Mouse (Mus musculus): ENCODE measurements around the gene H2al2a. TPM values are rescaled to one million over a fixed set of nuclear protein-coding genes. Genes with fewer than 3 reads are reported as not detected.

Gene H2al2a
- polyA plus RNA-seq (2012; ENCODE audit: insufficient read depth, insufficient read length, missing spikeins), result not detected in 2 replicates

- Histone ChIP-seq H3K4me1 (ENCODE audit: control insufficient read depth, insufficient read depth, insufficient read length, low read length) (no peaks in the 10 kb centered on the region), H3K27ac (replicated peaks; ENCODE audit: low read depth, low read length) (no peak within 1 kb of the TSS), H3K4me3 (ENCODE audit: insufficient read depth, low read depth, low read length) (no peak within 1 kb of the TSS)
Observed at GRCm38 (mm10) chr2:17996858-17997257, at the start of gene H2al2a. TSS of gene H2al2a (minus strand) at chr2:17996958.

- Histone ChIP-seq H3K27ac (replicated peaks; ENCODE audit: low read depth, low read length) (no peak overlapping the region), H3K4me1 (ENCODE audit: control insufficient read depth, insufficient read depth, insufficient read length, low read length) (peaks cover 9% of the 10 kb centered on the region; the same call in 1 of the 2 replicates), H3K4me3 (ENCODE audit: insufficient read depth, low read depth, low read length) (peak overlapping the region; percentile 97)
Observed at GRCm38 (mm10) chr2:18046186-18046585, 49.4 kb upstream of the H2al2a start.

- Histone ChIP-seq H3K4me3 (ENCODE audit: insufficient read depth, low read depth, low read length) (0 out of 2 replicates have a peak overlapping the region, but pooled peaks have one; percentile 97), H3K27ac (replicated peaks; ENCODE audit: low read depth, low read length) (no peak overlapping the region), H3K4me1 (ENCODE audit: control insufficient read depth, insufficient read depth, insufficient read length, low read length) (peaks cover 9% of the 10 kb centered on the region; the same call in 1 of the 2 replicates)
Observed at GRCm38 (mm10) chr2:18045781-18046181, 49.0 kb upstream of the H2al2a start.

GRCm38 (mm10) chr2:18045143-18045780 is 48.5 kb upstream of the H2al2a start:
- no peak overlapping the region for H3K27ac ChIP-seq (replicated peaks; ENCODE audit: low read depth, low read length)
- no peak overlapping the region for H3K4me3 ChIP-seq (ENCODE audit: insufficient read depth, low read depth, low read length)
- H3K4me1 ChIP-seq (ENCODE audit: control insufficient read depth, insufficient read depth, insufficient read length, low read length), result peaks cover 9% of the 10 kb centered on the region; the same call in 1 of the 2 replicates

GRCm38 (mm10) chr2:18041199-18041885 is 44.6 kb upstream of the H2al2a start:
- H3K4me1 ChIP-seq (ENCODE audit: control insufficient read depth, insufficient read depth, insufficient read length, low read length), result 0 out of 2 replicates have a peak, but pooled peaks cover 6% of the 10 kb centered on the region
- H3K4me3 ChIP-seq (ENCODE audit: insufficient read depth, low read depth, low read length), result no peak overlapping the region
- no peak overlapping the region for H3K27ac ChIP-seq (replicated peaks; ENCODE audit: low read depth, low read length)

GRCm38 (mm10) chr2:18040347-18041160 is 43.8 kb upstream of the H2al2a start:
- Histone ChIP-seq H3K27ac (replicated peaks; ENCODE audit: low read depth, low read length) (no peak overlapping the region), H3K4me3 (ENCODE audit: insufficient read depth, low read depth, low read length) (no peak overlapping the region), H3K4me1 (ENCODE audit: control insufficient read depth, insufficient read depth, insufficient read length, low read length) (no peaks in the 10 kb centered on the region)

GRCm38 (mm10) chr2:18039566-18040290 is 43.0 kb upstream of the H2al2a start:
- H3K4me1 ChIP-seq (ENCODE audit: control insufficient read depth, insufficient read depth, insufficient read length, low read length), result no peaks in the 10 kb centered on the region
- H3K4me3 ChIP-seq (ENCODE audit: insufficient read depth, low read depth, low read length), result peak overlapping the region; percentile 6; the same call in 1 of the 2 replicates
- no peak overlapping the region for H3K27ac ChIP-seq (replicated peaks; ENCODE audit: low read depth, low read length)

- Histone ChIP-seq H3K27ac (replicated peaks; ENCODE audit: low read depth, low read length) (no peak overlapping the region), H3K4me3 (ENCODE audit: insufficient read depth, low read depth, low read length) (no peak overlapping the region), H3K4me1 (ENCODE audit: control insufficient read depth, insufficient read depth, insufficient read length, low read length) (no peaks in the 10 kb centered on the region)
Observed at GRCm38 (mm10) chr2:18038895-18039371, 42.2 kb upstream of the H2al2a start.

GRCm38 (mm10) chr2:18038141-18038752 is 41.5 kb upstream of the H2al2a start:
- H3K27ac ChIP-seq (replicated peaks; ENCODE audit: low read depth, low read length), result no peak overlapping the region
- H3K4me3 ChIP-seq (ENCODE audit: insufficient read depth, low read depth, low read length), result no peak overlapping the region
- H3K4me1 ChIP-seq (ENCODE audit: control insufficient read depth, insufficient read depth, insufficient read length, low read length), result no peaks in the 10 kb centered on the region

- Histone ChIP-seq H3K4me3 (ENCODE audit: insufficient read depth, low read depth, low read length) (no peak within 1 kb of the TSS), H3K4me1 (ENCODE audit: control insufficient read depth, insufficient read depth, insufficient read length, low read length) (no peaks in the 10 kb centered on the region), H3K27ac (replicated peaks; ENCODE audit: low read depth, low read length) (no peak within 1 kb of the TSS)
Observed at GRCm38 (mm10) chr2:18037491-18037890, 40.7 kb upstream of the H2al2a start, which contains the start of gene A930004D18Rik. TSS of gene A930004D18Rik (minus strand) at chr2:18037737.

GRCm38 (mm10) chr2:18034371-18035250 is 37.9 kb upstream of the H2al2a start:
- no peaks in the 10 kb centered on the region; the same call in 1 of the 2 replicates for H3K4me1 ChIP-seq (ENCODE audit: control insufficient read depth, insufficient read depth, insufficient read length, low read length)
- no peak overlapping the region for H3K4me3 ChIP-seq (ENCODE audit: insufficient read depth, low read depth, low read length)
- no peak overlapping the region for H3K27ac ChIP-seq (replicated peaks; ENCODE audit: low read depth, low read length)

- H3K4me1 ChIP-seq (ENCODE audit: control insufficient read depth, insufficient read depth, insufficient read length, low read length), result no peaks in the 10 kb centered on the region; the same call in 1 of the 2 replicates
- H3K27ac ChIP-seq (replicated peaks; ENCODE audit: low read depth, low read length), result no peak overlapping the region
- H3K4me3 ChIP-seq (ENCODE audit: insufficient read depth, low read depth, low read length), result no peak overlapping the region
Observed at GRCm38 (mm10) chr2:18033166-18034108, 36.7 kb upstream of the H2al2a start.

Measured in brown adipose tissue, adult 24 weeks (tissue).